Mouse (Mus musculus) heart, embryonic 15.5 days (tissue): ENCODE data around the gene Spink4. TPM values are rescaled to one million over a fixed set of nuclear protein-coding genes. Genes with fewer than 3 reads are reported as not detected.

Source experiments
- ATAC-seq: fragments of 200-750 bp; cut with Nextera tagmentation; replicated peaks from 2 replicates; pipeline ENCODE4 v1.8.0; 2017; ENCODE audit warnings: low read depth, moderate TSS enrichment; ENCODE audit not compliant: insufficient number of reproducible peaks, insufficient read depth, low FRiP score
- H3K27ac ChIP-seq: fragments of 300-500 bp; sonication (generic); 2 replicates; pipeline ENCODE4 v1.5.1; 2015; ENCODE audit warnings: mild to moderate bottlenecking, inconsistent platforms
- H3K27me3 ChIP-seq: fragments of 300-500 bp; sonication (generic); 2 replicates; pipeline ENCODE4 v1.6.1; 2015; ENCODE audit warnings: inconsistent platforms
- H3K36me3 ChIP-seq: fragments of 300-500 bp; sonication (generic); 2 replicates; pipeline ENCODE4 v1.6.1; 2015; ENCODE audit warnings: mild to moderate bottlenecking, inconsistent platforms
- H3K4me1 ChIP-seq: fragments of 300-500 bp; sonication (generic); replicated peaks from 2 replicates; pipeline ENCODE4 v1.6.1; 2015; ENCODE audit warnings: inconsistent platforms
- H3K4me2 ChIP-seq: fragments of 300-500 bp; sonication (generic); 2 replicates; pipeline ENCODE4 v1.6.1; 2015; ENCODE audit warnings: inconsistent platforms, mild to moderate bottlenecking, moderate library complexity
- H3K4me3 ChIP-seq: fragments of 300-500 bp; sonication (generic); 2 replicates; pipeline ENCODE4 v1.5.1; 2015; ENCODE audit warnings: mild to moderate bottlenecking, inconsistent platforms
- H3K9ac ChIP-seq: fragments of 300-500 bp; sonication (generic); 2 replicates; pipeline ENCODE4 v1.6.1; 2015; ENCODE audit warnings: mild to moderate bottlenecking, inconsistent platforms
- H3K9me3 ChIP-seq: fragments of 300-500 bp; sonication (generic); replicated peaks from 2 replicates; pipeline ENCODE4 v1.6.1; 2016; ENCODE audit warnings: inconsistent platforms
- WGBS: fragments of 180-500 bp; shearing (Covaris S2); methylation state at CpG from one replicate; pipeline ENCODE4 v1.1.7; 2015; ENCODE audit warnings: mixed read lengths; 5-methylcytosine and 5-hydroxymethylcytosine counted together
- polyA plus RNA-seq: library from polyadenylated mRNA; unstranded; fragments of >200 nt; fragmentation: Nextera tagmentation; extraction: Ambion mirVana; gene quantifications from 2 replicates; pipeline ENCODE4 v1.2.1, GENCODE M21; 2015

Gene Spink4
- 4.8 and 8.2 TPM in 2 replicates for polyA plus RNA-seq

DNA sequence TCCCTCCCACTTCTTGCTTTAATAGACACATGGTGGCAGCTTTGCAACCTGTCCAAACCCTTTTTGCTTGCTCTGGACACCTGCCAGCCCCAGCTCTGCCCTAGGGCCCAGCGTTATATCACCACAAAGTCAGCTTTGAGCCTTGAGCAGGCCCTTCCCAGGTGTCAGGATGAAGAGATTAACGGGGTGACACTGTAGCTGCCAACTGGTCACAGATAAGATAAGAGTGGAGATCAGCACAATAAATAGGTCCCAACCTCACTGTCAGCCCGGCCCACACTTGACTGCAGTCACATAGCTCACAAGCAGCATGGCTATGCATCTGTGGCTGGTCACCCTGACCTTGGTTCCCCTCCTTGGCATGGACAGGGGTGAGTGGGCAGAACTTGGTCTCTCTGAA is at the start of gene Spink4:
Gene Spink4 (plus strand): TSS at position 268 of the 400 bp plus-strand sequence.
- Histone ChIP-seq H3K9ac (no peak within 1 kb of the TSS), H3K27ac (peak within 1 kb of the TSS; percentile 67), H3K4me2 (no peak within 1 kb of the TSS), H3K27me3 (no peaks in the 10 kb centered on the region), H3K4me3 (no peak within 1 kb of the TSS), H3K9me3 (no peaks in the 10 kb centered on the region), H3K4me1 (peaks cover 15% of the 10 kb centered on the region), H3K36me3 (no peaks in the 10 kb centered on the region)
- ATAC-seq, result peak; percentile 80; the same call in 1 of the 2 replicates
- 7% methylated on average over 3 of the region's 3 CpGs for WGBS

DNA sequence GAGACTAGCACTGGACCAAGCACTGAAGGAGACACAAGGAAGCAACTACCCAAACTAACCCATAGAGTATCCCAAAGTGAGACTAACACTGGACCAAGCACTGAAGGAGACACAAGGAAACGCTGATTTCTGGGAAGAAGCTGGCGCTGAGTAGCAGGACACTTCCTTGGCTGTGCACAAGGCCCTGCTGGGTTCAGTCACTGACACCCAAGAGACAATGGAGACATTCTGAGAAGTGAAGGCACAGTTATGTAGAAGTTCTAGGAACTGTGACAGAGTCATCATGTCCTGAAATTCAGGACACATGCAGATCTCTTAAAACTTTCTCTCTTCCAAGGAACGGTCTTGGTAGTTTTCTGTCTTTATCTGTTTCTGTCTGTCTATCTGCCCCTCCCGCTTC is 49.6 kb upstream of the Spink4 start:
- H3K27ac ChIP-seq, result no peak overlapping the region
- 76% methylated on average over 4 of the region's 4 CpGs for WGBS
- H3K36me3 ChIP-seq, result no peaks in the 10 kb centered on the region
- H3K4me1 ChIP-seq, result peaks cover 28% of the 10 kb centered on the region
- no peak for ATAC-seq
- no peak overlapping the region for H3K9ac ChIP-seq
- H3K4me2 ChIP-seq, result no peak overlapping the region
- no peak overlapping the region for H3K4me3 ChIP-seq
- no peaks in the 10 kb centered on the region for H3K9me3 ChIP-seq
- H3K27me3 ChIP-seq, result no peaks in the 10 kb centered on the region

DNA sequence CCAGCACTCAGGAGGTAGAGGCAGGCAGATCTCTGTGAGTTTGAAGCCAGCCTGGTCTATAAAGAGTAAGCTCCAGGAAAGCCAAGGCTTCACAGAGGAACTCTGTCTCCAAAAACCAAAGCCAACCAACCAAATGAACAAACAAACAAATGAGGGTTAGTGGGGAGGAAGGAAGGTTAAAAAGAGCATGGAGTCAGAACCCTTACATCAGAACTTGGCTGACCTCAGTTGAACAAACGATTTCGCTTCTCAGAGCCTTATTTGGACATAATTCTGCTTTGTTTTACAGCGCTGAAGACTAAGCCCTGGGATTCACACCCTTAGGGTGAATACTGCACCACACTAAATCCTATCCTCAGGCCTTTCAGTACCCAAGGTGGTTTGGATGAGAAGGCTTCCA is 47.7 kb upstream of the Spink4 start:
- Histone ChIP-seq H3K4me3 (no peak overlapping the region), H3K9me3 (no peaks in the 10 kb centered on the region), H3K9ac (no peak overlapping the region), H3K4me1 (peaks cover 37% of the 10 kb centered on the region), H3K36me3 (no peaks in the 10 kb centered on the region), H3K27me3 (no peaks in the 10 kb centered on the region), H3K4me2 (no peak overlapping the region), H3K27ac (no peak overlapping the region)
- 77% methylated on average over 3 of the region's 3 CpGs for WGBS
- ATAC-seq, result no peak

DNA sequence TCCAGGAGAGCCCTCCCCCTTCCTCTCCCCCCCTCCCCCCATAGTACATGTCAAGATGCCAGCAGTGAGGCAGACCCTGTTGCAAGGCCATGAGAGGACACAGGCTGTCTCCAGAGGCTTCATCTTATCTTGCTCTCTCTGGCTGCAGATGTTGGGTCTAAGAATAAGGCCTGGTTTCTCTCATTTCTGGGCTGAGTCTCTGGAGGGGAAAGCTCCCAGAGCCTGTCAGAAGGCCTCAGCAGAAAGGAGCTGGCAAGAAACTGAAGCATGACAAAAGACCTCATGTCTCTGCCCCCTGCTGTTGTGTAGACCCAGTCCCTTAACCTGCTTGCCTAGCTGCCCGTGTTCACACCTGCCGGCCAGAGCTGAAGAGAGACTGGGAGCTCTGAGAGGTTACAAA is 46.5 kb upstream of the Spink4 start:
- H3K4me1 ChIP-seq, result peaks cover 47% of the 10 kb centered on the region

DNA sequence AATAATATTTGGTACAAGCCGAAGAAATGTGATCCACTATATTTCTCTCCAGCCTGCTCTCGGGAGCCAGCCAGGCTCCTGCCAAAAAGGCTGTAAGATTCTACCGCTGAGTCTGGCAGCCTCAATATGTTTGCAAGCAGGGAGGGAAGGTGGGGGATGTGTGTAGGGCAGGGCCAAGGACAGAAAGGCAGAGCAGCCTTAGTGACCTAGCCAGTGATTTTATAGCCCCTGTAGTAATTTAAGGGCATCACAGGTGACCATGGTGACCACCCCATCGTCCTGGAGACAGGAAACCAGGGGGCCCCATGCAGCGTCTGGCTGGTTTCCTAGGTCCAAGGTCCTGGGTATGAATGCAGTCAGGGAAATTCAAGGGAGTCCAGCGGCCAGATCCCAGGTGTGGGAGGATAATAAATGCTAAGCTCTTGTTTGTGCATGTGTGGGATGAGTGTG is 45.7 kb upstream of the Spink4 start:
- H3K4me3 ChIP-seq, result no peak overlapping the region
- H3K9ac ChIP-seq, result peak overlapping the region; percentile 20; the same call in 1 of the 2 replicates
- 0 out of 2 replicates have a peak, but pooled peaks have one; percentile 36 for ATAC-seq
- H3K9me3 ChIP-seq, result no peaks in the 10 kb centered on the region
- H3K4me1 ChIP-seq, result peaks cover 39% of the 10 kb centered on the region
- H3K27ac ChIP-seq, result peak overlapping the region; percentile 76
- 26% methylated on average over 6 of the region's 6 CpGs for WGBS
- 0 out of 2 replicates have a peak overlapping the region, but pooled peaks have one; percentile 7 for H3K4me2 ChIP-seq
- H3K36me3 ChIP-seq, result no peaks in the 10 kb centered on the region
- H3K27me3 ChIP-seq, result no peaks in the 10 kb centered on the region

More for the DNA sequence above, 46.5 kb upstream of the Spink4 start:
- no peaks in the 10 kb centered on the region for H3K9me3 ChIP-seq
- peak overlapping the region; percentile 7; the same call in 1 of the 2 replicates for H3K4me2 ChIP-seq
- no peak overlapping the region for H3K4me3 ChIP-seq
- no peaks in the 10 kb centered on the region for H3K27me3 ChIP-seq
- H3K9ac ChIP-seq, result peak overlapping the region; percentile 20; the same call in 1 of the 2 replicates
- WGBS, result 60% methylated on average over 2 of the region's 2 CpGs
- peak overlapping the region; percentile 76 for H3K27ac ChIP-seq
- ATAC-seq, result no peak
- no peaks in the 10 kb centered on the region for H3K36me3 ChIP-seq

DNA sequence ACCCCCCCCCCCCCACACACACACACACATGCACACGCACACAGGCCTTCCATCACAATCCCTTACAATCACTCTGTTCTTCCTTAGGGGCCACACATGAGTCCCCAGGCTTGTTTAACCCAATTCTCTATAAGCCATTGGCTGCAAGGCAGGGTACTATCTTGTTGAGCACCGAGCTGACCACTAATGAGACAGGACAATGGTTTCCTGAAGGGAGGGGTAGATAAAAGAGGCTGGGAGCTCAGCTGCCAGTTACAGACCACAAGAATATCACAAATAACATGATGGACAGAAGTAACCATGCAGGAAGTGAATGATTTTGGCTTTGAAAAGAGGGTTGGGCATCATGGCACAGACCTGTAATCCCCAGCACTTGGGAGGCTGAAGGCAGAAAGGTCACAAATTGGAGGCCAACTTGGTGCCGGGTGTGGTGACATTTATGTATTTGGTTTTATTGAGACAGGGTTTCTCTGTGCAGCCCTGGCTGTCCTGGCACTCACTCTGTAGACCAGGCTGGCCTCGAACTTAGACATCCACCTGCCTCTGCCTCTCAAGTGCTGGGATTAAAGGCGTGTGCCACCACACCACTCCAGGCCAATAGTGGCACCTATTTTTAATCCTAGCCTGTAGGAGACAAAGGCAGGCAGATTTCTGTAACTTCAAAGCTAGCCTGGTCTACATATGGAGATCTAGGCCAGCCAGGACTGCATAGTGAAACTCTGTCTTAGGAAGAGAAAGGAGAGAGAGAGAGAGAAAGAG is 44.9 kb upstream of the Spink4 start:
- no peak overlapping the region for H3K27ac ChIP-seq
- no peaks in the 10 kb centered on the region for H3K27me3 ChIP-seq
- ATAC-seq, result no peak
- H3K4me3 ChIP-seq, result no peak overlapping the region
- WGBS, result 68% methylated on average over 5 of the region's 5 CpGs
- H3K9me3 ChIP-seq, result no peaks in the 10 kb centered on the region
- H3K4me2 ChIP-seq, result no peak overlapping the region
- no peaks in the 10 kb centered on the region for H3K36me3 ChIP-seq
- H3K4me1 ChIP-seq, result peaks cover 39% of the 10 kb centered on the region
- H3K9ac ChIP-seq, result no peak overlapping the region

DNA sequence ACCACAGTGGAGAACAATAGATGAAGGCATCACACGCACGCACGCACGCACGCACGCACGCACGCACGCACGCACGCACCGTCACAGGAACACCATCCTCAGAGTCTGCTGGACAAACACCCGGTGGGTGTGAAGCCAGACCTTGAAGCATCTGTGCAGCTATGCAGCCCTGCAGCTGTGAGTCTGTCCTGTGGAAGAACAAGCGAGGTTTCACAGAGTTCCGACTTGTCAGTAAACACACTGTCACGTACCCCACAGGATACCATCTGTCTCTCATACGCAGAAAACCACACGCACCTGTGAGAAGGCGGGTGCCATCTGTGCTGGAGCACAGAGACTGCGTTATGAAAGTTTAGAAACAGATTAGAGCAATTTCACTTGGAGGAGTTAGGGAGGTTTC is 44.0 kb upstream of the Spink4 start:
- ATAC-seq, result no peak
- H3K36me3 ChIP-seq, result no peaks in the 10 kb centered on the region
- H3K4me2 ChIP-seq, result no peak overlapping the region
- peaks cover 39% of the 10 kb centered on the region for H3K4me1 ChIP-seq
- WGBS, result 87% methylated on average over 20 of the region's 20 CpGs
- H3K27ac ChIP-seq, result 0 out of 2 replicates have a peak overlapping the region, but pooled peaks have one; percentile 7
- no peak overlapping the region for H3K9ac ChIP-seq
- no peaks in the 10 kb centered on the region for H3K27me3 ChIP-seq
- H3K4me3 ChIP-seq, result no peak overlapping the region
- H3K9me3 ChIP-seq, result no peaks in the 10 kb centered on the region

DNA sequence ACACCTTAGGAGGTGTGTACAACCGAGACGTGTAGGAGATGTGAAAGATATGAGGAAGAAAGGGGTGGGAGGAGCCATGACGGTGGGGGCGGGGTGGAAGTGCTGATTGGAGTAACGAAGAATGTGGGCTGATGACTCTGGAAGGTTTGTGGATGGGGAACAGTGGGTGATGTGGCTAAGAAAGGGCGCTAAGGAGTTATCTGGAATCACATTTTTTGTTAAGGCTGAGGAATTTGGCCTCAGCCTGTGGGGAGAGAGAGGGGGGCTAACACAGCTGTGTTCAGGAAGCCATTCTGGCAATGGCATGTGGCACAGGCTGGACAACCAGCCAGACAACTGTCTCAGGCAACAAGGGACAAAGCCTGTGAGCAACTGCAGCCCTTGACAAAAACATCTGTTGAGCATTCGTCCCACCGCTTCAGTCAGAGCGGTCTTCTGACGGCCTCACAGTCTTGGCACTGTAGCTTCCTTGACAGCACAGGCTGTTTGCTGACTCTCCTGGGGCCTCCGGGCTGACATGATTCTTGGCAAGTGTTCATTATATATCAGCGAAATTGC is 43.0 kb upstream of the Spink4 start:
- Histone ChIP-seq H3K4me2 (peak overlapping the region; percentile 43), H3K9me3 (no peaks in the 10 kb centered on the region), H3K4me1 (peaks cover 39% of the 10 kb centered on the region), H3K4me3 (peak overlapping the region; percentile 3), H3K9ac (no peak overlapping the region), H3K27ac (peak overlapping the region; percentile 74), H3K27me3 (no peaks in the 10 kb centered on the region), H3K36me3 (no peaks in the 10 kb centered on the region)
- WGBS, result 10% methylated on average over 12 of the region's 12 CpGs
- ATAC-seq, result peak; percentile 71

DNA sequence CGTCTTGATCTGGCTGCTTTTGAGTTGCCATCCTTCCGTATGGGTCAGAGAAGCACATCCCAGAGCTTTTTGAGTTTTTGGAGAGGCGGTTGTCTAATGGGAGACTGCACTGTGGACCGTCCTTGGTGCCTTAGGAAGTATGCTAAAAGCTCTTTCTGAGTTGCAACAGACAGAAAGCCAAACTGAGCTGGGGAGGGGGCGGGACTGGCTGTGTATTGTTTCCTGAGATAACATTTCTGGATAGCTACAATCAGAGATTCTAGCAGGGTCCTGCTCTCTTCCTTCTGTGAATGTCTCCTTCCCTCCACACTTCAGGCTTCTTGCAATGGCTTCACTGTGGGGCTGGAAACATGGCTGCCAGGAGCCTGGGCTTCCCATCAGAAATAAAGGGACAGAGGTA is 42.3 kb upstream of the Spink4 start:
- WGBS, result 43% methylated on average over 5 of the region's 5 CpGs
- Histone ChIP-seq H3K4me1 (peaks cover 39% of the 10 kb centered on the region), H3K9me3 (no peaks in the 10 kb centered on the region), H3K4me2 (peak overlapping the region; percentile 43), H3K9ac (0 out of 2 replicates have a peak overlapping the region, but pooled peaks have one; percentile 8), H3K27me3 (no peaks in the 10 kb centered on the region), H3K27ac (peak overlapping the region; percentile 74), H3K36me3 (no peaks in the 10 kb centered on the region), H3K4me3 (no peak overlapping the region)
- no peak for ATAC-seq

DNA sequence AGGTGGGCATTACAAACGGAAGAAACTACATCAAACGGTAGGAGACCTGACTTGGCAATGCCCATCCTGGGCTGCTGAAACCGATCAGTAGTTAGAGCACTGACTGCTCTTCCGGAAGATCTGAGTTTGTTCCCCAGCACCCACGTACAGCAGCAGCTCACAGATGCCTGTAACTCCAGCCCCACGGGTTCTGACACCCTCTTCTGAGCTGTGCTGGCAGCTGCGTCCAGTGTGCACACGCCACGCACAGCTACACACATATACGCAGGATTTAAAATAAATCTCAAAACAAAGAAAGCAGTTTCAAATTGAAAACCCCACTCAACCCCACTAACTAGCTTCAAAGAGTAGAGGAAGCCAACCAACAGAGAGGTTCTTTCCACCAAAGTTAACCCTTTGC is 36.7 kb upstream of the Spink4 start:
- WGBS, result 86% methylated on average over 10 of the region's 10 CpGs
- Histone ChIP-seq H3K9ac (no peak overlapping the region), H3K4me3 (no peak overlapping the region), H3K9me3 (no peaks in the 10 kb centered on the region), H3K36me3 (no peaks in the 10 kb centered on the region), H3K4me1 (no peaks in the 10 kb centered on the region), H3K4me2 (no peak overlapping the region), H3K27me3 (no peaks in the 10 kb centered on the region), H3K27ac (no peak overlapping the region)
- no peak for ATAC-seq

DNA sequence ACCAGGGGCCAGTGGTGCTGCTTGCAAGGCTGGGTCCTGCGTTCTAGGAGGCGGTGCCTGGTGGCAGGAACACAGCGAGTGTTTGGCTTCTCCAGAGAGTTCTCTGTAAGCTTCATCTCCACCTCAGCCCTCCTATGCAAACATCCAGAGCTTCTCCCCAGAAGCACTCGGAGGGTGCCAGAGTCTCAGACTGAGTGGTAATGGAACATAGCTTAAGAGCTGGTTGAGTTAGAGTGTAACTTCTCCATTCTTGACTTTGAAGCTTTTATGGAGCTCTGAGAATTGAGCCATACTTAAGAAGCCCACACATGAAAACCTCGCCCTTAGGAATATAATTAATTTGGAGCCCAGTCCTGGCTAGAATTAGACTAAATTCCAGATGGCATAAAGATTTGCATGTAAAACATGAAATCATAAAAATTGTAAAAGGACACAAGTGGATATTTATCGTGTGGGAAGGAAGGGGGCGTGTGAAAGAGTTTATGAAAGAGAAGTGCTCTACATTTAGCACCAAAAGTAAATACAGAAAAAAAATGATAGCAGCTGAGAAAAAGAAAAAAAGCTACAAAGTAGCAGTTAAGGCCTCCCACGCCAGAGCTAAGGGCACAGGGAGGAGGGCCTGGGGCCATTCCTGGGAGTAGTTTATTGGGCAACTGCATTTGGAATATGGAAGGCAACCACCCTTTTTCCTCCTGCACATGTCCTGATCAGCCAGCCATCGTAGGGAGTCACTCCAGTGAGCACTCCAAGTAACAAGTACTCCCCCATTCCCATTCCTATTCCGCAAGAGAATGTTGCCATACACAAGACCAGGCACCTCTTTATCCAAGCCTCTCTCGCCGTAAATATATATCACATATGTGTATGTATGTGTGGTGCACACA is 35.3 kb upstream of the Spink4 start:
- Histone ChIP-seq H3K4me3 (no peak overlapping the region), H3K4me2 (no peak overlapping the region), H3K4me1 (0 out of 2 replicates have a peak, but pooled peaks cover 4% of the 10 kb centered on the region), H3K9me3 (no peaks in the 10 kb centered on the region), H3K27me3 (no peaks in the 10 kb centered on the region), H3K9ac (no peak overlapping the region), H3K36me3 (no peaks in the 10 kb centered on the region), H3K27ac (no peak overlapping the region)
- WGBS, result 80% methylated on average over 12 of the region's 12 CpGs
- ATAC-seq, result no peak
